Mouse (Mus musculus) liver, adult 2 months (tissue): ENCODE measurements around the gene 6820408C15Rik. TPM values are rescaled to one million over a fixed set of nuclear protein-coding genes. Genes with fewer than 3 reads are reported as not detected.
A peak's percentile ranks its signal among the peaks of the same experiment; 100 is the strongest.

Source experiments
- DNase-seq: peaks from one replicate; pipeline ENCODE4 v3.0.0-alpha.2; 2011; ENCODE audit warnings: low read depth, low spot score; ENCODE audit errors: extremely low read depth
- H3K27ac ChIP-seq: fragments of 200-500 bp; replicated peaks from 2 replicates; pipeline ENCODE4 v1.5.1; 2012; ENCODE audit warnings: low read depth, mild to moderate bottlenecking, control low read depth, inconsistent platforms, low read length; ENCODE audit not compliant: insufficient read depth
- H3K27me3 ChIP-seq: fragments of 200-500 bp; 2 replicates; pipeline ENCODE4 v1.6.1; 2012; ENCODE audit warnings: mild to moderate bottlenecking, moderate library complexity, low read length, inconsistent platforms; ENCODE audit not compliant: control insufficient read depth, insufficient read depth
- H3K36me3 ChIP-seq: fragments of 200-500 bp; 2 replicates; pipeline ENCODE4 v1.6.1; 2012; ENCODE audit warnings: low read length, inconsistent platforms; ENCODE audit not compliant: control insufficient read depth, insufficient read depth
- H3K4me1 ChIP-seq: fragments of 200-500 bp; 2 replicates; pipeline ENCODE4 v1.6.1; 2011; ENCODE audit warnings: low read length; ENCODE audit not compliant: control insufficient read depth, insufficient read depth
- H3K4me3 ChIP-seq: fragments of 200-500 bp; 2 replicates; pipeline ENCODE4 v1.5.1; 2011; ENCODE audit warnings: low read depth, mild to moderate bottlenecking, control low read depth, low read length, moderate library complexity; ENCODE audit not compliant: insufficient read depth
- H3K79me2 ChIP-seq: fragments of 200-500 bp; 2 replicates; pipeline ENCODE4 v1.6.1; 2012; ENCODE audit warnings: inconsistent platforms, mild to moderate bottlenecking, low read length, moderate library complexity; ENCODE audit not compliant: control insufficient read depth, insufficient read depth
- H3K9ac ChIP-seq: fragments of 200-500 bp; 2 replicates; pipeline ENCODE4 v1.6.1; 2012; ENCODE audit warnings: low read depth, mild to moderate bottlenecking, control low read depth, inconsistent platforms, low read length
- CTCF ChIP-seq: fragments of 200-500 bp; IDR thresholded peaks from 2 replicates; pipeline ENCODE4 v1.5.1; 2011; ENCODE audit warnings: low read depth, low read length, control low read depth
- POLR2A ChIP-seq: fragments of 200-500 bp; IDR thresholded peaks from 2 replicates; pipeline ENCODE4 v1.6.1; 2011; ENCODE audit warnings: low read length, control low read depth; ENCODE audit not compliant: insufficient read depth; ENCODE audit errors: extremely low read depth
- WGBS: fragments of 180-500 bp; shearing (Covaris S2); methylation state at CpG from one replicate; pipeline ENCODE4 v1.1.7; 2018; 5-methylcytosine and 5-hydroxymethylcytosine counted together
- polyA plus RNA-seq: library from polyadenylated mRNA; depleted of rRNA; stranded (reverse); fragments of >200 nt; gene quantifications from 2 replicates; pipeline ENCODE4 v1.2.3, GENCODE M21; 2012
- total RNA-seq: library from RNA; depleted of rRNA; stranded (reverse); fragments of >200 nt; gene quantifications from 2 replicates; pipeline ENCODE4 v1.2.3, GENCODE M21; 2014

The 6820408C15Rik gene
- total and polyA plus RNA-seq, 2 experiments = not detected

- DNase-seq = peak; percentile 29
- H3K27ac ChIP-seq = no peak overlapping the region
- no peaks in the 10 kb centered on the region for H3K27me3 ChIP-seq
- peak overlapping the region; percentile 88 for H3K9ac ChIP-seq
- peaks cover 7% of the 10 kb centered on the region; the same call in 1 of the 2 replicates for H3K4me1 ChIP-seq
- WGBS = 4% methylated on average over 46 of the region's 46 CpGs
- no peaks in the 10 kb centered on the region for H3K36me3 ChIP-seq
- TF ChIP-seq POLR2A (no peak), CTCF (0 out of 2 replicates have a peak, but pooled peaks have one; percentile 14)
- no peaks in the 10 kb centered on the region for H3K79me2 ChIP-seq
- peak overlapping the region; percentile 82 for H3K4me3 ChIP-seq
These were observed 19.0 kb upstream of the 6820408C15Rik start for GRCm38 (mm10) chr2:152396110-152397003.

- Histone ChIP-seq H3K27ac (peak overlapping the region; percentile 73), H3K4me3 (peak overlapping the region; percentile 82), H3K4me1 (peaks cover 7% of the 10 kb centered on the region; the same call in 1 of the 2 replicates), H3K36me3 (no peaks in the 10 kb centered on the region), H3K27me3 (no peaks in the 10 kb centered on the region), H3K9ac (peak overlapping the region; percentile 88), H3K79me2 (no peaks in the 10 kb centered on the region)
- no peak for TF ChIP-seq CTCF
- WGBS = under 1% methylated on average over 76 of the region's 77 CpGs
- DNase-seq = peak; percentile 26
These were observed 18.3 kb upstream of the 6820408C15Rik start for GRCm38 (mm10) chr2:152397004-152397589.

- peak; percentile 41; the same call in 1 of the 2 replicates for TF ChIP-seq POLR2A
- TF ChIP-seq CTCF = no peak
- no peaks in the 10 kb centered on the region for H3K36me3 ChIP-seq
- peak within 1 kb of the TSS; percentile 82 for H3K4me3 ChIP-seq
- peaks cover 7% of the 10 kb centered on the region; the same call in 1 of the 2 replicates for H3K4me1 ChIP-seq
- peak within 1 kb of the TSS; percentile 87 for H3K27ac ChIP-seq
- peak; percentile 63 for DNase-seq
- H3K9ac ChIP-seq = peak within 1 kb of the TSS; percentile 88
- H3K79me2 ChIP-seq = no peaks in the 10 kb centered on the region
- 2% methylated on average over 90 of the region's 104 CpGs for WGBS
- no peaks in the 10 kb centered on the region for H3K27me3 ChIP-seq
These were observed 17.5 kb upstream of the 6820408C15Rik start, which contains the start of gene Sox12 for GRCm38 (mm10) chr2:152397680-152398435. Gene Sox12, minus strand, starts transcription at chr2:152398063.

GRCm38 (mm10) chr2:152398691-152399090 is 16.7 kb upstream of the 6820408C15Rik start:
- Histone ChIP-seq H3K36me3 (no peaks in the 10 kb centered on the region), H3K27me3 (no peaks in the 10 kb centered on the region), H3K4me3 (peak overlapping the region; percentile 82), H3K9ac (peak overlapping the region; percentile 11; the same call in 1 of the 2 replicates), H3K79me2 (no peaks in the 10 kb centered on the region), H3K27ac (no peak overlapping the region), H3K4me1 (peaks cover 7% of the 10 kb centered on the region; the same call in 1 of the 2 replicates)
- peak; percentile 69 for DNase-seq
- TF ChIP-seq CTCF (no peak), POLR2A (no peak)
- under 1% methylated on average over 38 of the region's 38 CpGs for WGBS

GRCm38 (mm10) chr2:152399122-152399542 is 16.3 kb upstream of the 6820408C15Rik start:
- Histone ChIP-seq H3K27me3 (no peaks in the 10 kb centered on the region), H3K4me1 (peaks cover 7% of the 10 kb centered on the region; the same call in 1 of the 2 replicates), H3K4me3 (peak overlapping the region; percentile 82; the same call in 1 of the 2 replicates), H3K27ac (no peak overlapping the region), H3K79me2 (no peaks in the 10 kb centered on the region), H3K36me3 (no peaks in the 10 kb centered on the region), H3K9ac (peak overlapping the region; percentile 11; the same call in 1 of the 2 replicates)
- no peak for TF ChIP-seq POLR2A
- TF ChIP-seq CTCF = no peak
- 16% methylated on average over 13 of the region's 13 CpGs for WGBS
- DNase-seq = no peak
